Mouse (Mus musculus) gastrocnemius, adult 2 months (tissue): ENCODE results near the gene Rngtt. TPM values are rescaled to one million over a fixed set of nuclear protein-coding genes. Genes with fewer than 3 reads are reported as not detected.

Experiments
- DNase-seq: peaks from one replicate; pipeline ENCODE4 v3.0.0; 2022
- H3K27ac ChIP-seq: fragments of 200-600 bp; 2 replicates; pipeline ENCODE4 v1.8.1; 2022; ENCODE audit warnings: mild to moderate bottlenecking
- H3K4me3 ChIP-seq: fragments of 200-600 bp; 2 replicates; pipeline ENCODE4 v1.8.1; 2022; ENCODE audit warnings: mild to moderate bottlenecking, moderate library complexity
- CTCF ChIP-seq: fragments of 200-600 bp; IDR thresholded peaks from 2 replicates; pipeline ENCODE4 v1.8.1; 2022; ENCODE audit warnings: antibody characterized with exemption, mild to moderate bottlenecking, moderate library complexity
- intact Hi-C: fragments of 180-260 bp; cut with DNase I; formaldehyde crosslinking; loops from one replicate; pipeline ENCODE4 v1.15.1; 2025
- total RNA-seq, 2 experiments: library from RNA; stranded (reverse); gene quantifications; 2 replicates each; pipeline ENCODE4 v1.2.3; 2021

Gene Rngtt
- total RNA-seq, 2 experiments from 2014 or later, result 7.1 to 10.0 TPM

GRCm38 (mm10) chr4:33514108-33515000, 204.2 kb downstream of the Rngtt start:
- H3K27ac ChIP-seq, result no peak overlapping the region
- DNase-seq, result no peak
- TF ChIP-seq CTCF, result no peak
- H3K4me3 ChIP-seq, result no peak overlapping the region
- intact Hi-C loops, result no loop called here

- intact Hi-C loops, result no loop called here
- H3K4me3 ChIP-seq, result no peak overlapping the region
- no peak for TF ChIP-seq CTCF
- DNase-seq, result no peak
- H3K27ac ChIP-seq, result no peak overlapping the region
Observed at GRCm38 (mm10) chr4:33520196-33520595, 210.1 kb downstream of the Rngtt start.

DNA sequence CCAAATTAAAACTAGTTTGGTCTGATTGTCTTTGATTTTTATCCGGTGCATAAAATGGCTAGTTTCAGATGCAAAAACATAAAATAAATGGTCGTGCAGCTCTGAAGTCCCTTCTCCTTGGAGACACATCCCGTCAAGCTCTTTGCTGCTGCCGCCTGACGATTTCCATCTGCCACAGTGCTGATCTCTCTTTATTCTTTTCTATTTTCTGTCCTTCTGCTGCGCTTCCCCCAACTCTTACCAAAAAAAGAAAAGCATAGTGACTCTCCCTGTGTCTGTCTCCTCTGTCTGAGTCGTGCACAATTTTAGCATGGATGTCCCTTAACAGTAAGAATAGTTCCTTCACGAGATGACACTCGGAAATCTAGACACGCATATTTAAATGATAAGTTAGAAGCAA, 210.8 kb downstream of the Rngtt start:
- H3K27ac ChIP-seq, result no peak overlapping the region
- H3K4me3 ChIP-seq, result no peak overlapping the region
- TF ChIP-seq CTCF, result no peak
- no peak for DNase-seq
- intact Hi-C loops, result no loop called here

DNA sequence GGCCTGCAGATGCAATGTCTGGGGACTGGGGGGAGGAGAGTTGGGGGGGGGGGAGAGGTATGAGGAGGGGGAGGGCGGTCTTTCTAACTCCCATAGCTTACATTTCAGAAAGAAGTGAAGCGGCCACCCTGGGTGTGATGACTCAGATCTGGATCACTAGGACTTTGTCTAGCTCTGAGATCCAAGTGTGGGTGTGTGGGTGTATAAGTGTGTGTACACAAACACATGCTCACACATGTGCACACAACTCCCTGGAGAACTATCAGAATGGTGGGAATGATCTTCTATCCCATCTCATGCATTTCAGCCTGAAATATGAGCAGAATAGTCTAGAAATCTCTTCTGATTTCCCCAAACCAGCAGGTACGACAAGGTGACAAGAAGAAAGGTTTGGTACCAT, 213.7 kb downstream of the Rngtt start:
- no peak for DNase-seq
- no peak overlapping the region for H3K4me3 ChIP-seq
- TF ChIP-seq CTCF, result no peak
- intact Hi-C loops, result no loop called here
- no peak overlapping the region for H3K27ac ChIP-seq

GRCm38 (mm10) chr4:33524481-33525141, 214.5 kb downstream of the Rngtt start:
- H3K27ac ChIP-seq, result peak overlapping the region; percentile 51
- DNase-seq, result peak; percentile 61
- TF ChIP-seq CTCF, result no peak
- H3K4me3 ChIP-seq, result no peak overlapping the region
- intact Hi-C loops, result no loop called here

- Histone ChIP-seq H3K4me3 (no peak overlapping the region), H3K27ac (no peak overlapping the region)
- no peak for DNase-seq
- TF ChIP-seq CTCF, result no peak
- intact Hi-C loops, result no loop called here
Observed at GRCm38 (mm10) chr4:33525272-33525671, 215.2 kb downstream of the Rngtt start.

DNA sequence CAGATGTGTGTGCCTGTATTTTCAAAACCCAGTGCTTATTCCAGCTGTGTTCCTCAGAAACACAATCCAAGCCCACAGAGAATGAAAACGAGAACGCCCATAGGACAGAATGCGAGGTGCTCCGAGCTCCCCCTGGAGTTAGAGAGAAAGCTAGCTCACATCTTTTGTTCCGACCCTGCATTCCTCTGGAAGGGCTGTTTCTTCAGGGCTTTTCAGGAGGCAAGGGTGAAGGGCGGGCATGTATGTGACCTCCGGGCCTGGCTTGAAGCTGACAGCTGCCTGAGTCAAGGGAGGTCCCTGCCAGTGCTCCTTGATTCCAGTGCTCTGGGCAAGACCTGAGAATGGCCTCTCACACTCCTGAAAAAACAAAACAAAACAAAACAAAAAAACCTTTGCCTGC, 216.0 kb downstream of the Rngtt start:
- intact Hi-C loops, result no loop called here
- H3K27ac ChIP-seq, result peak overlapping the region; percentile 20; the same call in 1 of the 2 replicates
- H3K4me3 ChIP-seq, result no peak overlapping the region
- no peak for DNase-seq
- TF ChIP-seq CTCF, result peak; percentile 22; the same call in 1 of the 2 replicates

DNA sequence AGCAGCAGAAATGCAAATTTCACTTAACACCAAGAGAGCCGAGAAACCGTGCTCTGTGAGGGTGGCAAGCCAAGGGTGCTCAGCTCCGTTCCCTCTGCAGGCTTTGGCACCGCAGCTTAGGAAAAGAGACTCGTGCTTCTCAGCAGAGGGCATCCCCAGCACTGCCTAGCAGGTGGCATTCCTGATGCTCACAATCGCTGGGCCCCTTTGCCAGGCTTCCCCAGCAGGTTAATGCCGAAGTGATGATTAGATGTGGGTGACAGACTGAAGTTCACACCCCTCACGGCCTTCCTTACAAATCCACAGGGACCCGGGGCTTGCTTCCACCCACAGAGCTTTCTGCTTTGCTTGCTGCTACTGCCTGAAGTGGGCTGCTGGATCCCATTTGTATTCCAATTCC, 216.6 kb downstream of the Rngtt start:
- no peak for TF ChIP-seq CTCF
- H3K4me3 ChIP-seq, result no peak overlapping the region
- no peak overlapping the region; the same call in 1 of the 2 replicates for H3K27ac ChIP-seq
- intact Hi-C loops, result no loop called here
- no peak for DNase-seq

DNA sequence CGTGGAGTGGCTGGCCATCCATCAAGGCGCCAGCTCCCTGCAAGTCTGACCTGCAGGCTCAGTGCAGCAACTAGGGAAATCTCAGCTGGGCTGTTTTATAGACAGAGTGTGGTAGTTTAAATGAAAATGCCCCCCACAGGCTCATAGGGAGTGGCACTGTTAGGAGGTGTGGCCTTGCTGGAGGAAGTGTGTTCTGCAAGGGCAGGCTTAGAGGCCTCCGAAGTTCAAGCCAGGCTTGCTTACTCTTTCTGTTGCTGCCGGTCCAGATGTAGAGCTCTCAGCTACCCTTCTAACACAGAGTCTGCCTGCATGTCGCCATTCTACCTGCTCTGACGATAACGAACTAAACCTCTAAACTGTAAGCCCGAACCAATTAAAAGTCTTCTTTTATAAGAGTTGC, 222.5 kb downstream of the Rngtt start:
- DNase-seq, result no peak

GRCm38 (mm10) chr4:33544755-33545576, 234.9 kb downstream of the Rngtt start:
- Histone ChIP-seq H3K27ac (no peak overlapping the region), H3K4me3 (no peak overlapping the region)
- intact Hi-C loops, result no loop called here
- DNase-seq, result no peak
- TF ChIP-seq CTCF, result no peak

More for the DNA sequence above, 222.5 kb downstream of the Rngtt start:
- Histone ChIP-seq H3K4me3 (no peak overlapping the region), H3K27ac (no peak overlapping the region)
- no peak for TF ChIP-seq CTCF
- intact Hi-C loops, result no loop called here

DNA sequence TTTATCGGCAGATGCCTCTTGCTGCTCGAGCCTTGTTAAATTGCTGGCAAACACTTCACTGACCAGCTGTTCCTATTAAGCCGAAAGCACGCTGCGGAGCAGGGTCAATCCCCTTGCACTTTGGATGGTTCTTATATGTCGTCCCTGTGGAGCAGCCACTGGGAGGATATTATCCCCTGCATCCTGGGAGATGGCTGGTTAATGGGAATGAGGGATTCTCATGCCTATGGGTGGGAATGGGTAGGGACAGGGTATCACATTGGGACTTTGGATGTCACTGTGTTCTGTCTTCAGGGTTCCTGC, 235.4 kb downstream of the Rngtt start:
- Histone ChIP-seq H3K27ac (no peak overlapping the region), H3K4me3 (no peak overlapping the region)
- TF ChIP-seq CTCF, result no peak
- intact Hi-C loops, result no loop called here
- DNase-seq, result no peak

GRCm38 (mm10) chr4:33546278-33546677, 236.2 kb downstream of the Rngtt start:
- TF ChIP-seq CTCF, result no peak
- no peak for DNase-seq
- H3K27ac ChIP-seq, result no peak overlapping the region
- H3K4me3 ChIP-seq, result no peak overlapping the region
- intact Hi-C loops, result no loop called here

- no peak for TF ChIP-seq CTCF
- intact Hi-C loops, result no loop called here
- no peak overlapping the region for H3K4me3 ChIP-seq
- H3K27ac ChIP-seq, result no peak overlapping the region
- no peak for DNase-seq
Observed at GRCm38 (mm10) chr4:33547315-33547929, 237.3 kb downstream of the Rngtt start.
